Mouse (Mus musculus) hindbrain, embryonic 11.5 days (tissue): ENCODE data around the gene Tcp10a. TPM values are rescaled to one million over a fixed set of nuclear protein-coding genes. Genes with fewer than 3 reads are reported as not detected.
"Not testable (repeated sequence)": the region's sequence is repeated elsewhere in the genome, so short reads cannot be mapped to it uniquely, and the experiment has no call there.

Experiments
- ATAC-seq: fragments of 200-750 bp; cut with Nextera tagmentation; 2 replicates; pipeline ENCODE4 v1.8.0; 2017; ENCODE audit warnings: mild to moderate bottlenecking, moderate TSS enrichment, moderate library complexity; ENCODE audit not compliant: low FRiP score
- DNase-seq: peaks from one replicate; pipeline ENCODE4 v3.0.0-alpha.2; 2015; ENCODE audit warnings: low spot score
- H3K27ac ChIP-seq: fragments of 300-500 bp; sonication (generic); 2 replicates; pipeline ENCODE4 v1.5.1; 2014; ENCODE audit warnings: mild to moderate bottlenecking, low read depth, low read length
- H3K27me3 ChIP-seq: fragments of 300-500 bp; sonication (generic); 2 replicates; pipeline ENCODE4 v1.6.1; 2014; ENCODE audit warnings: mild to moderate bottlenecking, low read length, moderate library complexity, mixed read lengths; ENCODE audit not compliant: control insufficient read depth, insufficient read depth
- H3K36me3 ChIP-seq: fragments of 300-500 bp; sonication (generic); 2 replicates; pipeline ENCODE4 v1.6.1; 2014; ENCODE audit warnings: mild to moderate bottlenecking, low read length, moderate library complexity, mixed read lengths; ENCODE audit not compliant: control insufficient read depth, insufficient read depth
- H3K4me1 ChIP-seq: fragments of 300-500 bp; sonication (generic); replicated peaks from 2 replicates; pipeline ENCODE4 v1.6.1; 2014; ENCODE audit warnings: low read length, mixed read lengths; ENCODE audit not compliant: control insufficient read depth, insufficient read depth
- H3K4me2 ChIP-seq: fragments of 300-500 bp; sonication (generic); replicated peaks from 2 replicates; pipeline ENCODE4 v1.6.1; 2014; ENCODE audit warnings: mild to moderate bottlenecking, low read depth, low read length
- H3K4me3 ChIP-seq: fragments of 300-500 bp; sonication (generic); 2 replicates; pipeline ENCODE4 v1.5.1; 2014; ENCODE audit warnings: low read depth, low read length
- H3K9ac ChIP-seq: fragments of 300-500 bp; sonication (generic); 2 replicates; pipeline ENCODE4 v1.6.1; 2014; ENCODE audit warnings: low read depth, low read length
- H3K9me3 ChIP-seq: fragments of 300-500 bp; sonication (generic); 2 replicates; pipeline ENCODE4 v1.6.1; 2016; ENCODE audit warnings: low read length; ENCODE audit not compliant: control insufficient read depth
- WGBS: fragments of 180-500 bp; shearing (Covaris S2); extraction: QIAGEN DNeasy Blood & Tissue Kit; methylation state at CpG from one replicate; pipeline ENCODE4 v1.1.7; 2014; 5-methylcytosine and 5-hydroxymethylcytosine counted together
- polyA plus RNA-seq: library from polyadenylated mRNA; unstranded; fragments of >200 nt; fragmentation: Nextera tagmentation; extraction: Ambion mirVana; gene quantifications from 2 replicates; pipeline ENCODE4 v1.2.1, GENCODE M21; 2014

Tcp10a gene
- polyA plus RNA-seq, 1 experiment from 2014 or later, result not detected

- H3K9me3 ChIP-seq, ATAC-seq, H3K4me3 ChIP-seq, H3K27me3 ChIP-seq, DNase-seq, H3K4me1 ChIP-seq, H3K36me3 ChIP-seq, H3K9ac ChIP-seq, H3K27ac ChIP-seq, H3K4me2 ChIP-seq: not testable (repeated sequence)
- 89% methylated on average over 6 of the region's 8 CpGs for WGBS
These were observed 8.6 kb upstream of the Tcp10a start for GRCm38 (mm10) chr17:7315693-7316382.

DNA sequence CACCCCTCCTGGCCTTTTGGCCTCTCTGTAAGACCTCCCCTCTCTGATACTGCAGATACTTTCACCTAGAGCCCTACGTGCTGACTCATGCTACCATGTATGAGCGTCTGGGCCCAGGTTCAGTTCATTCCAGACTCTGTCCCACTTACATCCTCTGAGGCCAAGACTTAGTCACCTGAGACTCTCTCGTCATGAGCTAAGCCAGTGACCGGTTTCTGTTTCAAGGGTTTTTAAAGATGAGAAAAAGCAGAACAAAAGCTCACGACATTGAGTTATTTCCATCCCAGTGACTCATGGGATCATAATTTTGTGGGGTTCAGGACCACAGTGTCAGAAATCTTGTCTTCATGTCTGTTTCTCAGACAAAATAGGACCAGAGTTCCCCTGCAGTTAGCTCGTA, 4.7 kb upstream of the Tcp10a start:
- 85% methylated on average over 6 of the region's 6 CpGs for WGBS
- ATAC-seq, H3K9ac ChIP-seq, DNase-seq, H3K4me2 ChIP-seq, H3K4me3 ChIP-seq, H3K27ac ChIP-seq, H3K9me3 ChIP-seq, H3K36me3 ChIP-seq, H3K4me1 ChIP-seq, H3K27me3 ChIP-seq: not testable (repeated sequence)

DNA sequence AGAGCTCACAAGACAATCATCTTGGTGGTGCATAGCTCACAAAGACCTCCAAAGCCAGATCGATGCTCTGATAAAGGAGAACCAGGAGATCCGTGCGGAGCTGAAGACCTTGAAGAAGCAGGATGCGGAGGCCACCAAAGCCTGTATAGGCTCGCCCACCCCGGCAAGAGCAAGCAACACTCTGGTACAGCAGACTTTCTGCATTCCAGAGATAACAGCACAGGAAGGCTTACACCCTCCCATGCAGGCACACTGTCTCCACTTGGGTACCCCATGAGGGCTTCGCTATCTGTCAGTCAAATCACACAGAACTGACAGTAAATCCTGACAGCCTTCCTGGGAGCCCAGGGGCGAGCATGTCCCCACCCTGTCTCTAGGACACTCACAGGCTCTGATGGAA, 2.0 kb downstream of the Tcp10a start:
- H3K4me2 ChIP-seq, H3K9ac ChIP-seq, DNase-seq, H3K36me3 ChIP-seq, H3K9me3 ChIP-seq, H3K4me3 ChIP-seq, H3K4me1 ChIP-seq, H3K27ac ChIP-seq, ATAC-seq, H3K27me3 ChIP-seq: not testable (repeated sequence)
- WGBS, result 94% methylated on average over 2 of the region's 8 CpGs

DNA sequence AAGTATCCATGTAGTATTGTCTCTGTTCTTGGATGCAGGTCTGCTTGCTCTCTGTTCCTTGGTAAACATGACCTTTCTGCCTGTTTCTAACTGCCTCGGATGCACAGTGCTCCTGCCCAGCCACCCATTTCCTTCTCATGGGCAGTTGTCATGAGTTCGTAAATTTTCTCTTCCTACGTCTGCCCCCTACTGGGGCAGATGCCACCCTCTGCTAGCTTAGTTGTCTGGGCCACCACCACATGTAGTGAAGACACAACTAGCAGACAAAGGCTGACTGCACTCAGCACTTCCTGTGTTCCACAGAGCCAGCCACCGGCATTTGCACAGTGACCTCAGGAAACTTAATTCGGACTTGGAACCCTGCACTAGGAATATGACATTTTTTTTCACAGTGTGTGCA, 8.3 kb downstream of the Tcp10a start:
- WGBS, result 77% methylated on average over 2 of the region's 5 CpGs
- H3K4me1 ChIP-seq, DNase-seq, H3K4me2 ChIP-seq, H3K36me3 ChIP-seq, H3K27me3 ChIP-seq, H3K9me3 ChIP-seq, H3K4me3 ChIP-seq, H3K27ac ChIP-seq, ATAC-seq, H3K9ac ChIP-seq: not testable (repeated sequence)

DNA sequence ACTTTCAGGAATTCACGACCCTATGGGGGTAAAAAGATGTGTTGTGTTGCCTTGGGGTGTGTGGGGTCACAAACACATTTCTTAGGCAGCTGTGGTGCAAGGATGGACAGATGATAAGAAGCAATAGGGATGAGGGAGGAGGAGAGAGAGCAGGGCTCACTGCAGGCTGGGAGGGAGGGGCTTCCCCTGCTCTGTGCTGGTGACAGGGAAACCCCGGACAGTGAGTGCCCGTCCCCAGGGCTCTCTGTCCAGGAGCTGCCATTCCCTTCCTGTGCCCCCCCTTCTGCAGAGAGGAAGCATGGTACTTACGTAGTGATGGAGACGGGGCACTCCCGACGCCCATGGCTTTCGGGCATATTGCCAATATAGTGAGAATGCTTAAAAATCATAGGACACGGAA, 12.9 kb downstream of the Tcp10a start:
- not testable (repeated sequence) for H3K4me3 ChIP-seq, H3K9me3 ChIP-seq, DNase-seq, ATAC-seq, H3K4me1 ChIP-seq, H3K27me3 ChIP-seq, H3K4me2 ChIP-seq, H3K36me3 ChIP-seq, H3K27ac ChIP-seq, H3K9ac ChIP-seq
- 84% methylated on average over 8 of the region's 9 CpGs for WGBS

- not testable (repeated sequence) for ATAC-seq
These were observed 24.3 kb downstream of the Tcp10a start for GRCm38 (mm10) chr17:7348765-7349164.

DNA sequence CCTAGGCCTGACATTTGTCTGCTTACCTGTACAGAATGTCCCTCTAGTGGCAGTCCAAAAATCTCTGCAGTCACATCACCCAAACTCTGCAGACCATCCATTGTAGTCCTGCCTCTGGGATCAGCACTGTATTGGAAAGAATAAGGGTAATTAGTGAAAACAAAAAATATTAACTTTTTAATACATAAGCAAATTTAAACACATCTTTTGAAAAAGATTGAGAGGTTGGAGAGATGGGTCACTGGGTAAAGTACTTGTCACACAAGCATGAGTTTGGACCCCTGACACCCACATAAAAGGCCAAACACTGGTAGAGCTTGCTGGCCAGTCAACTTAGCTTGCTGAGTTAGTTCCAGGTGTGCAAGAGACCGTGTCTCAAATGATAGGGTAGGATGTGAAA, 28.1 kb downstream of the Tcp10a start, which contains the start of gene Ttll2:
TSS of gene Ttll2 (minus strand) at position 101 of the 400 bp plus-strand sequence.
- H3K4me2 ChIP-seq, H3K9ac ChIP-seq, H3K27ac ChIP-seq, ATAC-seq, H3K36me3 ChIP-seq, H3K4me1 ChIP-seq, DNase-seq, H3K27me3 ChIP-seq, H3K9me3 ChIP-seq, H3K4me3 ChIP-seq: not testable (repeated sequence)
- no CpG with 5 or more reads among the region's 1 CpGs for WGBS

More at GRCm38 (mm10) chr17:7348765-7349164, 24.3 kb downstream of the Tcp10a start:
- H3K4me3 ChIP-seq, H3K4me1 ChIP-seq, H3K36me3 ChIP-seq, H3K4me2 ChIP-seq, DNase-seq, H3K9me3 ChIP-seq, H3K27me3 ChIP-seq, H3K27ac ChIP-seq, H3K9ac ChIP-seq: not testable (repeated sequence)
- 62% methylated on average over 2 of the region's 3 CpGs for WGBS

- not testable (repeated sequence) for H3K27me3 ChIP-seq, ATAC-seq, DNase-seq, H3K4me2 ChIP-seq, H3K9me3 ChIP-seq, H3K4me1 ChIP-seq, H3K4me3 ChIP-seq, H3K36me3 ChIP-seq, H3K27ac ChIP-seq, H3K9ac ChIP-seq
- 78% methylated on average over 4 of the region's 4 CpGs for WGBS
These were observed 35.4 kb downstream of the Tcp10a start for GRCm38 (mm10) chr17:7359806-7360205.

GRCm38 (mm10) chr17:7360749-7361465, 36.5 kb downstream of the Tcp10a start:
- H3K9ac ChIP-seq, H3K9me3 ChIP-seq, DNase-seq, H3K4me1 ChIP-seq, H3K27ac ChIP-seq, H3K27me3 ChIP-seq, H3K4me3 ChIP-seq, ATAC-seq, H3K4me2 ChIP-seq, H3K36me3 ChIP-seq: not testable (repeated sequence)
- WGBS, result 77% methylated on average over 9 of the region's 9 CpGs
